Mouse (Mus musculus) gastrocnemius, adult 2 months (tissue): ENCODE measurements around the gene Spns1. TPM values are rescaled to one million over a fixed set of nuclear protein-coding genes. Genes with fewer than 3 reads are reported as not detected.
"Not testable (repeated sequence)": the region's sequence is repeated elsewhere in the genome, so short reads cannot be mapped to it uniquely, and the experiment has no call there.

Experiments used
- DNase-seq: peaks from one replicate; pipeline ENCODE4 v3.0.0; 2022
- H3K27ac ChIP-seq: fragments of 200-600 bp; 2 replicates; pipeline ENCODE4 v1.8.1; 2022; ENCODE audit warnings: mild to moderate bottlenecking
- H3K4me3 ChIP-seq: fragments of 200-600 bp; 2 replicates; pipeline ENCODE4 v1.8.1; 2022; ENCODE audit warnings: mild to moderate bottlenecking, moderate library complexity
- CTCF ChIP-seq: fragments of 200-600 bp; IDR thresholded peaks from 2 replicates; pipeline ENCODE4 v1.8.1; 2022; ENCODE audit warnings: antibody characterized with exemption, mild to moderate bottlenecking, moderate library complexity
- intact Hi-C: fragments of 180-260 bp; cut with DNase I; formaldehyde crosslinking; loops from one replicate; pipeline ENCODE4 v1.15.1; 2025
- total RNA-seq, 2 experiments: library from RNA; stranded (reverse); gene quantifications; 2 replicates each; pipeline ENCODE4 v1.2.3; 2021

The Spns1 gene
- total RNA-seq, 2 experiments from 2014 or later = 26.9 to 28.2 TPM

DNA sequence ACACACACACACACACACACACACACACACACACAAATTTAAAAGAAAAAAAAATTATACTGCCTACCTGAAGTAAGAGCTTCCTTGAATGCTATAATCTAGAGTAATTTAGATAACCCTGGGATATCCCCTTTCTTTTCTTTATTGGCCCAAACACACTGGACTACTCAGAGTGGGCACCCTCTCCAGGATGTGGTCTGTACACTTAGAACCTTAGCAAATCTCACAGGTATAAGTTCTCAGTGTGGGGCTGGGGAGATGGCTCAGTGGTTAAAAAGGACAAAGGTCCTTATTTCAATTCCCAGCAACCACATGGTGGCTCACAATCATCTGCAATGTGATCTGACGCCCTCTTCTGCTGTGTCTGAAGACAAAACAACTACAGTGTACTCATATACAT is 30.2 kb downstream of the Spns1 start:
- H3K4me3 ChIP-seq = no peak overlapping the region
- intact Hi-C loops = no loop called here
- no peak for TF ChIP-seq CTCF
- H3K27ac ChIP-seq = no peak overlapping the region
- no peak for DNase-seq

DNA sequence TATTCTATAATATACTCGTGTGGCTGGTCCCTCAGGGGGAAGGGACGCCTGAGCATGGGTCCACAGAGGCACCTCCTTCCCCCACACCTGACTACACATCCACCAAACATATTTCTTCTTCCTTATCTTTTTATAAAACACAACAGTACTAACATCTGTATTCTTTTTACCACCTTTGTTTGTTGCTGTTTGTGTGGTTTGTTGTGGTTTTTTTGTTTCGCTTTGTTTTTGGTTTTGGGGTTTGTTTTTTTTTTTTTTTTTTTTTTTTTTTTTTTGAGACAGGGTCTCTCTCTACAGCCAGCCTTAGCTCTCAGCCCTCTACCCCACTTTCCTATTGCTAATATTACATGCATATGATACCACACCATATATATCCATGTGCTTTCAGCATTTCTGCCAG is 31.3 kb downstream of the Spns1 start:
- DNase-seq = no peak
- intact Hi-C loops = no loop called here
- no peak for TF ChIP-seq CTCF
- Histone ChIP-seq H3K27ac (no peak overlapping the region), H3K4me3 (no peak overlapping the region)

DNA sequence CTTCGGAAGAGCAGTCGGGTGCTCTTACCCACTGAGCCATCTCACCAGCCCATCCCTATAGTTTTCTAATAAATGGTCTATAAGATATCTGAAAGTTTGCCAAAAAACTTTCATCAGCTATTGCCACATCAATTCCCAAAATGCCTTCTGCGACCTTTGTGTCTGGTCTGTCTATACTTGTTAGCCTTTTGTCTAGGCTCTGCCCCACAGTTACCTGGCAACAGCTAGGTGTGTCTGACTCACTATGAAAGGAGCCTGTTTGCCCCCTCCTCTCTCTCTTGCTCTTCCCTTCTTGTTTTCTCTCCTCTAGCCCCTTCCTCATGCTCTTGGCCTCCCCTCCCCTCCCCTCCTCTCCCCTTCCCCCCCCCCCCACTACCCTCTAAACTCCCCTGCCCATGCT is 31.7 kb downstream of the Spns1 start:
- intact Hi-C loops = no loop called here
- Histone ChIP-seq H3K4me3 (no peak overlapping the region), H3K27ac (no peak overlapping the region)
- no peak for TF ChIP-seq CTCF
- DNase-seq = no peak

DNA sequence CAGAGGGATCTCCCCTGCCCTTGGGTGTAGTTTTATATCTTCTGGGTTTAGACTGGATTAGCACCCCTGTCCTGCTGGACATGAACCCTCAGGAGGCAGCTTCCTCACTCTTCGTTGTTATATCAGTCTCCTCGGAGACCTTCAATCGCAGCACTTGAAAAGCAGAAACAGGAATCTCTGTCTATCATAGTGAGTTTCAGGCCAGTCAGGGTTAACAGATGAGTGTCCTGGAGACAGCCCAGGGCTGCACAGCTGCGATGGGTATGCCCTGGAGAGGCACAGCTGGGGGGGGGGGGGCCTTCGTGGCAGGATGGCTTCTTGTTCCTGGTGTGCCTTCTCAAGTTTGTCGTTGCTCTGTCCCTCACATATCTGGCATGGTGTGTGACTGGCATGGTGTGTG is 36.4 kb downstream of the Spns1 start:
- no peak for TF ChIP-seq CTCF
- DNase-seq = no peak
- H3K27ac ChIP-seq = no peak overlapping the region
- no peak overlapping the region for H3K4me3 ChIP-seq
- intact Hi-C loops = no loop called here

DNA sequence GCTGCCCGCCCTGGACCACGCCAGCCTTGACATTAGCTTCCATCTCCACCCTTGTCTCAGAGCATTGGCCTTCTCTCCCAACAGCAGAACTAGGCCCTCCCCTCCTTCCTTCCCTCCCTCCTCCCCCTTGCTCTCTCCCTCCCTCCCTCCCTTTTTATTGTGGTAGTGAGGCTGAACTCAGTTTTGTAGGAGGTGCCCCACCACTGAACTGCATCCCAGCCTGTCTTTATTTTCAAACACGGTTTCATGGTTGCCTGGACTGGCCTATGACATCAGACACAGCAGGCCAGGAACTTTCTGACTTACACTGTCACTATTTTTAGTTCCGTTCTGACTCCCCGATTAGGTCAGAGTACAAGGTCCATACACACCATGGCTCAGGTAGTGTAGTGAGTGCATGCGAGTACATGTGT is 37.0 kb downstream of the Spns1 start:
- intact Hi-C loops = no loop called here
- Histone ChIP-seq H3K27ac (no peak overlapping the region), H3K4me3 (no peak overlapping the region)
- TF ChIP-seq CTCF = no peak
- DNase-seq = no peak

DNA sequence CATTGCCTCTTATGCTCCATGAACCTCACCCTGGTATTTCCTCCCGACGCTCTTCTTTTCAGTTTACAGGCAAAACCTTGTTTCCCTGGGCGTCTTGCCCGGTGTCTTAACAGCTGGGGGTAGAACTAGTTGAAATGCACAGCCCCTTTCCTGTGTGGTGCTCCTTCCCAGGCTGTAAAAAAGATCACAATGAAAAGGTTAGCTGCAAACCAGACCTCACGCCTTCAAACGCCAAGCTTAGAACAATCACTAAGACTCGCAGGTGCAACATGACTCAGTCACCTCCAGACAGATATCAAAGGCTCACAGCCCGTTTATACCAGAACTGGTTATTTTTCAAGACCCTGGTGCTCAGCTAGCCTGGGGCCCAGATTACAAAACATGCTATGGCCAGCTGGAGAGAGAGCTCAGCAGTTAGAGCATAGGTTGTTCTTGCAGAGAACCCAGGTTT is 37.7 kb downstream of the Spns1 start:
- intact Hi-C loops = no loop called here
- no peak overlapping the region for H3K4me3 ChIP-seq
- TF ChIP-seq CTCF = no peak
- no peak for DNase-seq
- no peak overlapping the region for H3K27ac ChIP-seq

DNA sequence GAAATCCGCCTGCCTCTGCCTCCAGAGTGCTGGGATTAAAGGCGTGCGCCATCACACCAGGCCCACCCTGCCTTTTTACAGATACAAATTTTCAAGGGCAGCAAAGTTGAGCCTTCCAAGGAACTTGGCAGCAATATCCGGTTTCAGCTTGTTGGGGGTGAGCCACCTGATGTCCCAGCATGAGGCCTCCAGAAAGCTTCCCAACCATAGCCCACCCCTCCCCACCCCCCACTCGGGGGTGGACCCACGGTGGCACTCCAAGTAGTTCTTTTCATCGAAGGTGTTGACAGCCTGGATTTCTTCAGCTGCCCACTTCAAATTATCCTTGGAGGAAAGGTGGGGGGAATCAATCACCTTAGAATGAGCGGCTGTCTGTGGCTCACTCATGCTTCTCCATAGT is 38.3 kb downstream of the Spns1 start:
- no peak overlapping the region for H3K4me3 ChIP-seq
- intact Hi-C loops = no loop called here
- no peak for TF ChIP-seq CTCF
- no peak overlapping the region for H3K27ac ChIP-seq
- DNase-seq = no peak

DNA sequence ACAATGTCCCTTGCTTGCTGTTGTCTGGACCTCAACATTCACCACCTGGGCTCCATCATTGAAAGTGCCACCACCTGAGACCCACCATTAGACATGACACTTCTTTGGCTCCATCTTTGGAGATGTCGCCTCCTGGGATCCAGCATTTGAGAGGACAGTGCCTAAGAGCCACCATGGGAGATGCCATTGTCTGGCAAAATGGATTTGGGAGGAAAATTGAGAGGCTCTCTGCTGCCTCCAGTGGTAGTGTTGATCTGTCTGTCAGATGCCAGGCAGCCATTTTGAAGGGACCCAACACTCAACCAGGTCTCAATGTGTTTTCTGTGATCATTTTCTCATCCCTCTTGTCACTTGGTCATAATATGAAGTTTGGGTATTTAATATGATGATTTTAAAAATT is 41.7 kb downstream of the Spns1 start:
- Histone ChIP-seq H3K27ac (no peak overlapping the region), H3K4me3 (no peak overlapping the region)
- peak; percentile 27; the same call in 1 of the 2 replicates for TF ChIP-seq CTCF
- DNase-seq = no peak
- intact Hi-C loops = no loop called here

DNA sequence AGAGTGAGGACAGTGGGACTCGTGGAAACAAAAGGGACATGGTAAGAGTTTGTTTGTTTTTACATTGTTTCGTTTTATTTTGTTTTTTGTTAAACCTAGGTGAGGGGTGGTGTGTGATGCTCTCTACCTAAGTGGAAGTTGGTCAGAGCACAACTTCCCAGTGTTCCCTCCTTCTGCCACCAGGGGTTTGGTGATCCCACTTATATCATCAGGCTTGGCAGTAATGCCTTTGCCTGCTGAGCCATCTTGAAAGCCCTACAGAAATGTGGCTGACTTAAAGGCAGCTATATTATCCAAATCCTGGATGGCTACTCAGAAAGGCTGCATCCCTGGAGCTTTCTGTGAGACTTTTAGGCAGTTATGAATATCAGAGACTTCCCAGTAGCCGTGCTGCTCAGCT is 44.6 kb downstream of the Spns1 start:
- DNase-seq = no peak
- no peak for TF ChIP-seq CTCF
- intact Hi-C loops = no loop called here
- Histone ChIP-seq H3K4me3 (no peak overlapping the region), H3K27ac (no peak overlapping the region)

DNA sequence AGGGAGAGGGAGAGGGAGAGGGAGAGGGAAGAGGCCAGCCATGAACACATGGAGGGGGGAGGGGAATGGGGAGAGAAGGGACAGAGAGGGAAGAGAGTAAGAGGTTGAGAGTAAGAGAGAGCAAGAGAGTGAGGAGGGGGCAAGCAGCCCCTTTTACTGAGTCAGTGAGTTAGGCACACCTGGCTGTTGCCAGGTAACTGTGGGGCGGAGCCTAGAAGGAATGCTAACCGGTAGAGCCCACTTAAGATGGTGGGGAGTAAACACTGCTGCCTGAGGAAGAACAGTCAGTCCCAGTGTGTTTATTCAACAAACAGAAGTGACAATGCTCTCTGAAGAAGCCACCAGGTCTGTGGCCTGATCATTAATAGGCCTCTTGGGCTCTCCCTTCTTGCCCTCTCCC is 46.6 kb downstream of the Spns1 start:
- no peak overlapping the region for H3K4me3 ChIP-seq
- intact Hi-C loops = no loop called here
- H3K27ac ChIP-seq = no peak overlapping the region
- DNase-seq = no peak
- TF ChIP-seq CTCF = no peak

DNA sequence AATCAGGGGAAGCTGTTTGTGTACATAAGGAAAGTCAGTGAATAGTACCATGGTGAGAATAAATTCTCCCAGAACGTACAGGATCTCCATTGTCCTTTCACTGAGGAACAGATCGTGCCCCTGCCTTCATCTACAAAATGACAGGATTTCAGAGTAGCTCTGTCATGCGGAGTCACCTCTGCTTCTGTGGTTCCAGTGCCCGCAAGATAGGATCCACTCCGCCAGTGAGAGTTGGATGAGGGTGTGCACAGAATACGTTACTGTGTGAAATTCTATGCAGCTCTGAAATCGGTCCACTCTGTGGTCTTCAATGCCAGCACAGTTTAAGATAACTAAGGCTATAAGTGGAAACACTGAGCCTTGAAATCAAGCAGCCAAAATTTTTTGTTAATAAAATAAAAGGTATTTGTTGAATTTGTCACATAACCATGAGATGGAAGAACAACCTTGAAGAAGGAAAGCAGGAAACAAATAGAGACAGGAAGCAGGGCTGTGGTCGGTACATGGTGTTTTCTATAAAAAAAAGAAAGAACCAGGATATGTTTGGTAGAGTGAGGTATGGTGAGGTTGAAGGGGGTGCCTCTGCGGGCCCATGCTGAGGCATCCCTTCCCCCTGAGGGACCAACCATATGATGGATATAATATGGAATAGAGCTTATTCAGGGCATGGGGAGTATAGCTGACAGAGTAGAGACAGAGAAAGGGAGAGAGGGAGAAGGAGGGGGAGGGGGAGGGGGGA is 47.2 kb downstream of the Spns1 start:
- TF ChIP-seq CTCF = no peak
- intact Hi-C loops = no loop called here
- no peak for DNase-seq
- H3K4me3 ChIP-seq = no peak overlapping the region
- H3K27ac ChIP-seq = no peak overlapping the region

DNA sequence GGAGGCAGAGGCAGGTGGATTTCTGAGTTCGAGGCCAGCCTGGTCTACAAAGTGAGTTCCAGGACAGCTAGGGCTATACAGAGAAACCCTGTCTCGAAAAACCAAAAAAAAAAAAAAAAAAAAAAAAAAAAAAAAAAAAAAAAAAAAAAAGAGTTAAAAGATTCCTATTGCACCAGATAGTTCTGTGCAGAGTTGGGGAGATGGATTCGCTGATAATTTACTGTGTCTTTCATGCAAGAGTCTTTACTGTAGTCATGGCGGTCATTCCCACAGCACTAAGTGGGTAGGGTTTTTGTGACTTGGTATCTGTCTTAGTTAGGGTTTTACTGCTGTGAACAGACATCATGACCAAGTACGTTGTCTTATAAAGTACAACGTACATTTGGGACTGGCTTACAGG is 48.4 kb downstream of the Spns1 start:
- H3K27ac ChIP-seq, DNase-seq, H3K4me3 ChIP-seq, intact Hi-C loops: not testable (repeated sequence)

DNA sequence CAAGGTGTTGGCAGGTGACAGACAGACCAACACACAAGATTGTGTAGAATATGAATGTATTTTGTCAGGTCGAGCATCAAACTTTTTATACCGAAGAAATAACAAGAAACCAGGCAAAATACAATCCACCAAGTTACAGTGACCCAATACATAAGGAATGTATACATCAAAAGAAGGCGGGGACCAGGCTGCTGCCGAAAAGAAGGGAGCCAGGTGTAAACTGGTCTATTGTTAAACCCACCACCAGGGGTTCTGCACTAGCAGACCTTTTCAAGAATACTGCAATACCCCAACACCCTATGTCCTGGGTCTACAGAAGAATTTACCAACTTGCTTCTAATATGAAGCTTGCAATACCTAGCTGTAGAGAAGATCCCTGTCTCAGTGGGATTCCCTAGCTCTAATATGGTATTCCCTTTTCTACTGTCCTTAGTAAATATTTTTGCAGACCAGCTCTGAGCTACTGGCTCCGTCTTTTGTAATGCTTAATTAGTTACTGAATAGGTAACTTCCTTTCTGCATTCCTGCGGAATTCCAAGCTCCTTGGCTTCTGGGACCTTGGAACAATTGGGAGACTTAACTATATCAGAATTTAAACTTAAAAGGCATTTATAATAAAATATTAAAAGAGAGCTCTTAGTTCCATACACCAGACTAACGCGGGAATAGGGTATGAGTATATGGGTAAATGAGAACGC is 51.5 kb downstream of the Spns1 start:
- H3K27ac ChIP-seq, DNase-seq, H3K4me3 ChIP-seq, intact Hi-C loops: not testable (repeated sequence)

DNA sequence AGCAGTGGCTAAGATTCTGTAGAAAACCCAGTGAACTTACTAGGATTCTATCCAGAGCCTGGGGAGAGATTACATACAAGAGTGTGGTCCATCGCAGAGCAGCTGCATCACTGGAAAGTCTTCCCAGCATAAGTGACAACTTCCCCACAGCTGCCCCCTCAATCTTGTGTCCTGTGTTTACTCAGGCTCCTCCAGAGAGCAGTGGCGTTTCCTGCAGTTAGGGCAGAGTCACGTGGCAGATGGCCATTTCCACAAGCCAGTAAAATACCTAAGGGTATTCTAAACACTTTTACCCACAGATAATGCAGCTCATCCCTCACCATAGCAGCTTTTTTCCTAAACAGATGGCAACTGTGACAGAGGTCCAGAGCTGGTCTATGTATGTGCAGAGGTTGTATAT is 52.5 kb downstream of the Spns1 start:
- DNase-seq = no peak
- intact Hi-C loops = loop anchor here (5.0 kb wide), 1 partner anchor 203 kb away; no protein-coding TSS in a partner anchor
- TF ChIP-seq CTCF = no peak
- Histone ChIP-seq H3K4me3 (no peak overlapping the region), H3K27ac (no peak overlapping the region)
